Mouse (Mus musculus) left cerebral cortex, postnatal 36 days (tissue): ENCODE data around the gene Atp6v0a2. TPM values are rescaled to one million over a fixed set of nuclear protein-coding genes. Genes with fewer than 3 reads are reported as not detected.
"Not testable (repeated sequence)": the region's sequence is repeated elsewhere in the genome, so short reads cannot be mapped to it uniquely, and the experiment has no call there.

Experiments used
- DNase-seq, 2 experiments: peaks; one replicate each; pipeline ENCODE4 v3.0.0; 2021 to 2022; ENCODE audit warnings: low spot score in 2 of 2, mixed read lengths in 1 of 2
- intact Hi-C: fragments of 180-260 bp; cut with DNase I; formaldehyde crosslinking; loops from one replicate; pipeline ENCODE4 v1.15.1; 2025
- total RNA-seq, 2 experiments: library from RNA; stranded (reverse); gene quantifications; 2 replicates each; pipeline ENCODE4 v1.2.3; 2021

The Atp6v0a2 gene
- 10 to 100 TPM; 57.8 to 64.7 TPM for total RNA-seq

DNA sequence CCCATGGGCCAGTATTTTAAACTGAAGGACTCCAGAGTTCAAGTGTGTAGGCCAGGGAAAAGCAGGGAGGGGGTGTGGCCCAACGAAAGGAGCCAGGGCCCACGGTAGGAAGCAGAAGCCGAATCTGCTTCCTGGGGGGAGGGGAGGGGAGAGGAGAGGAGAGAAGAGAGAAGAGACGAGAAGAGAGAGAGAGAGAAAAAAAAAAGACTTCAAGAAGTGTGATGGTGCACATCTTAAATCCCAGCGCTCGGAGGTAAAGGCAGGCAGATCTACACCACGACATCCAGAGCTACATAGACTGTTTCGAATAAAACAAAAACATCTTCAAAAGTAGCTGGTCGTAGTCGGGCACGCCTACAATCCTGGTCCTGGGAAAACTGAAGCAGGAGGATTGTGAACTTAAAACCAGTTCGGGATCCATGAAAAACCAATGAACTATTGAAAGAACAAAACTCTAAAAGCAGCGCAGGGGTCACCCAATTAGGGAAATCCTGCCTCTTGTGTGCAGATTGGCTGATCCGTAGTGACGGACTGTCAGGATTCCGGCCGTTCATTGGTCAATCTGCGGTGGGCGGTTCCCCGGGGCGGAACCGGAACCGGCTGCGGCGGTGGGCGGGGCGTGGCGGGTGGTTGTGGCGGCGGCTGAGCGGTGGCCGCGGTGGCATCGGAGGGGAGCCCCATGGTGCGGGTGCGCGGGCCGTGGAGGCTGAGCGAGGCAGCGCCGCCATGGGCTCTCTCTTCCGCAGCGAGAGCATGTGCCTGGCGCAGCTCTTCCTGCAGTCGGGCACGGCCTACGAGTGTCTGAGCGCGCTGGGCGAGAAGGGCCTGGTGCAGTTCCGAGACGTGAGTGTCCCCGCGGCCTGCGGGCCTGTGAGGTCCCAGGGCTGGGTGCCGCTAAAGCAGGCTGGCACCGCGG, at the start of gene Atp6v0a2:
TSS of gene Atp6v0a2 (plus strand) at position 129 of the 916 bp plus-strand sequence.
- intact Hi-C loops = no loop called here
- peak; percentile 92 to 93 for DNase-seq

DNA sequence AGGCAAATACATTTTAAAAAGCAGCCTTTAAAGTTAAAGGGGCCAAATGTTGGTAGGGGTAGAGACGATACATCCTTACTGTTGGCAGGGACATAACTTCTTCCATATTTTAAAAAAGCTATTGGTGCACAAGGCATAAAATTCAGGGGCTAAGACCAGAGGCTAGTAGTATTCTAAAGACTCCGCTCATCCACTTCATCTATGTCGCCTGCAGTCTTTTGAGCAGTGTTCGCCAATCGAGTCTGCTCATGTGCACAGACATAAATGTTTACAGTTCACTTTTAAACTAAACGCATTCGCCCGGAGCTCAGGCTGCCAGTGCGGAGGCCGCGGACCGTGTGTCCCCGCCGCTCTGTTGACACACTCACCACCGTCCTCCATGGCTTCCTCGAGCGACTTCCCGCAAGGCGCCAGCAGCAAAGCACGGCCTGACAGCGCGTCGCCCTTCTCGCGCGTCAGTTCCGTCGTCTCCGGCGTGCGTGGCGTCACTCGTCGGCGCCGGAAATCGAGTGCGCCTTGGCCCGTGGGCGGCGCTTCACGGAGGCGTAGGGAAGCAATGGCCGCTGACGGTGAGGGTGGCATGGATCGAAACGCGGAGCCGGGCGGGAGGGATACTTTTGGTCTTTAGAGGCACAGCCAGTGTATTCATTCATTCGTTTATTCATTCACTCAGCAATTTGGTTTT, 49.6 kb upstream of the Atp6v0a2 start, which contains the start of the genes Eif2b1 and Gtf2h3:
TSS of gene Eif2b1 (minus strand) at position 499 of the 685 bp plus-strand sequence.
TSS of gene Gtf2h3 (plus strand) at position 508 of the 685 bp plus-strand sequence.
- intact Hi-C loops = no loop called here
- DNase-seq = peak; percentile 94 to 97

- no peak for DNase-seq
- intact Hi-C loops = no loop called here
Observed at GRCm38 (mm10) chr5:124582515-124582914, 45.9 kb upstream of the Atp6v0a2 start.

DNA sequence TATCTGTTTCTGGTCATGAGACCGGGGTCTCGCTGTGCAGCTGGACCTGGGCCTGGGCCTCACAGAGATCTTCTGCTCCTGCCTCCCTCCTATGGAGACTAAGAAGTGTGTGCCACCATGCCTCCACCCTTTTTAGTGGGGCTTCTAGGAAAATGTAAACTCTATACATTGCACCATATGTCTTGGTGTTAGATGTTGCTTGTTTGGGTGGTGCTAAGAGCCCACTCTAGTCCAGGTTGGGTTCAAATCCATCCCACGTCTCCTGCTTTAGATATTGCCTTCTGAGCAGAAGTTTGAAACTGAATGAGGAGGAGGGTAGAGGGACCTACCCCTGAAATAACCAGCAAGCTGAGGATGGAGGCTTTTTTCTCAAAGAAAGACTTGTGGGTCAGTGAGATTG, 35.6 kb upstream of the Atp6v0a2 start:
- no peak for DNase-seq
- intact Hi-C loops = no loop called here

GRCm38 (mm10) chr5:124598224-124599174, 29.9 kb upstream of the Atp6v0a2 start:
- intact Hi-C loops = no loop called here
- peak; percentile 90 to 93 for DNase-seq

DNA sequence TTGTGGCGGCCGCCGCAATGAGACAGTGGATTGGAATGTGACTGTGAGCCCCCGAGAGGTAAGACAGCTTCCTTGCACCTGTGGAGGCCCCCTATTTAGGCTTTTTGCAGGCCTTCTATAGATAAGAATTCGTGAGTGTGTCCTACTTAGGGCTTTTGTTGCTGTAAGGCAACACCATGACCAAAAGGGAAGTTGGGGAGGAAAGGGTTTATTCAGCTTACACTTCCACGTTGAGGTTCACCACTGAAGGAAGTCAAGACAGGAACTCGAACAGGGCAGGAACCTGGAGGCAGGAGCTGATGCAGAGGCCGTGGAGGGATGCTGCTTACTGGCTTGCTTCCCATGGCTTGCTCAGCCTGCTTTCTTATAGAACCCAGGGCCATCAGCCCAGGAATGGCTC, 28.6 kb upstream of the Atp6v0a2 start:
- intact Hi-C loops, DNase-seq: not testable (repeated sequence)

- DNase-seq = peak in 1 of 2 experiments; percentile 26
- intact Hi-C loops = no loop called here
Observed at GRCm38 (mm10) chr5:124602349-124602748, 26.0 kb upstream of the Atp6v0a2 start.

DNA sequence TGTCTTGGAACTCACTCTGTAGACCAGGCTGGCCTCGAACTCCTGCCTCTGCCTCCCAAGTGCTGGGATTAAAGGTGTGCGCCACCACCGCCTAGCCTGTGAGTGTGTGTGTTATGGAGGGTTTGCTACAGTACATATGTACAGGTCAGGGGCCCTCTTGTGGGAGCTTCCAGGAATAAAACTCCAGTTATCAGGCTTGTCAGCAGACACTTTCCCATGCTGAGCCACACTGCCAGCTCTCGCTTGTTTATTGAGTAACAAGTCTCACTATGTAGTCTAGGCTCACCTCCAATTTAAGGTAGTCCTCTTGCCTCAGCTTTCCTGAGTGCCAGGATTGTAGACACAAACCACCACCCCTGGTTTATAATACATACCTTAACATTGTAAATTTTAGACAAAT, 24.1 kb upstream of the Atp6v0a2 start:
- DNase-seq = no peak
- intact Hi-C loops = no loop called here

DNA sequence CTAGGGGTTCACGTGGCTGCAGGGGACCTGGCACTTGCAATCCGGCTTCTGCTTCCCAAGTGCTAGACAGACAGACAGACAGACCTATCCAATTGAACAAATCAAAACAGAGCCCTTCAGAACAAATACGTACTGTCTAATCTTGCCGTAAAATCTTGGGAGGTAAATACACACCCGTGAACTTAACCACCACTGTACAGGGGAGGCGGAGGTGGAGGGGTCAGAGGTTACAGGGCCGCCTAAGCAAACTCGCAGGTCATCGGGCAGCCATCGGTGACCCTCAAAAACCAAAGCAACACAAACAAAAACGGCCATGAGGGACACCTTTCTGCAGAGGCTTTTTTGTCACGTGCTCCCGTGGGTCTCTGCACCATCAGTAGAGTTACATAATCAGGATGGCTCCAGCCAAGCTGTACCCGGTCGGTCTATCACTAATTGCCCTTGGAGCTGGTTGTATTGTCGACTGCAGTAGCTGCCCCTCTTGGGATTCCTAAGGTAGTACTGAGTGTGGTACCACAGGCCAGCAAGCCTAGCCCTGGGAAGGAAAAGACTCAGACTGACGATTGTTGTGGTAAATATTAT, 23.2 kb upstream of the Atp6v0a2 start:
- no peak for DNase-seq
- intact Hi-C loops = no loop called here

DNA sequence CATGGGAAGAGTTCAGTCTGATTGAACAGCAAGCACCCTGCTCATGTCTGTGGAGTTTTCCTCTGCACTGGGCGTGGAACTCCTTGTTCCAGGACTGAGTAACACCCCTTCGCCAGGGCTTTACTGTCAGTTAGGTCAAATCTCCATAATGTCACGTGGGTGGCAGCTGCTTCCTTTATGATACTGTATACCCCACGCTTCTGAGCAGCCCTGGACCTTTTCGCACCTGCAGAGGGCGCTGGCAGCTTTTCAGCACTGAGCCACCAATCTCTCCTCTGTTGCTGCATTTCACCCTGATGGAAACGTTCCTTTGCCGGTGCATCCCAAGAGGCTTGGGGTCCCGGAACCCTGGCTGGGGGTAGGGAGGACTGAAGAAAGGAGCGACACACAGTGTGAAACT, 17.4 kb upstream of the Atp6v0a2 start:
- no peak for DNase-seq
- intact Hi-C loops = no loop called here

GRCm38 (mm10) chr5:124614709-124615108, 13.7 kb upstream of the Atp6v0a2 start:
- DNase-seq = no peak
- intact Hi-C loops = no loop called here

DNA sequence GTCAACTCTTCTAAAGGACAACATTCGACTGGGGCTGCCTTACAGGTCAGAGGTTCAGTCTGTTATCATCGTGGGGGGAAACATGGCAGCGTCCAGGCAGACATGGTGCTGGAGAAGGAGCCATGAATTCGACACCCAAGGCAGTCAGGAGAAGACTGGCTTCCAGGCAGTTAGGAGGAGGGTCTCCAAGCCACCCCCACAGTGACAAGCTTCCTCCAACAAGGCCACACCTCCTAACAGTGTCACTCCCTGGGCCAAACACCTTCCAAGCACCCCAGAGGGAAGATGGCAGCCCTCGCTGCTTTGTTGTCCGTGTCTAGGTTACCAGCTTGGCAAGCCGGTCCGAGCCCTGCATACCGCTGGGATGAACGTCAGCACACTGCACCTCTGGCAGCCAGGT, 9.7 kb upstream of the Atp6v0a2 start:
- intact Hi-C loops = no loop called here
- no peak for DNase-seq

DNA sequence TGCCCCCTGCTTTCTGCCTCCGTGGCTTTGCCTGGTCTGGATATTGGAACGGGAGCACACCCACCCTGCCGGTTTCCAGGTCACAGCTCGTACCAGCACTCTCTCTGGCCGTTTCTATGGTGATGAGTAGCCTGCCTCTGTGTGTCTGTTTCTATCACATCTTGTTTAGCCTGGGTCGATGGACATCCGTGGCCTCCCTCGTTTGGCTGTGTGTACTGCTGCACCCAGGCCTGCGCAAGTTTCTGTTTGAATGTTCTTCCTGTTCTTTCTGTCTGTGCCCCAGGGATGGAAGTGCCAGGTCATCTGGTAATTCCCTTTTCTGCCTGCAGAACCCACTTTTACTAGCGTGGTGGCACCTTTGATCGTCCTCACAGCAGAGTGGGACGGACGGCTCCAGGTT, 7.0 kb upstream of the Atp6v0a2 start:
- DNase-seq = no peak
- intact Hi-C loops = no loop called here

DNA sequence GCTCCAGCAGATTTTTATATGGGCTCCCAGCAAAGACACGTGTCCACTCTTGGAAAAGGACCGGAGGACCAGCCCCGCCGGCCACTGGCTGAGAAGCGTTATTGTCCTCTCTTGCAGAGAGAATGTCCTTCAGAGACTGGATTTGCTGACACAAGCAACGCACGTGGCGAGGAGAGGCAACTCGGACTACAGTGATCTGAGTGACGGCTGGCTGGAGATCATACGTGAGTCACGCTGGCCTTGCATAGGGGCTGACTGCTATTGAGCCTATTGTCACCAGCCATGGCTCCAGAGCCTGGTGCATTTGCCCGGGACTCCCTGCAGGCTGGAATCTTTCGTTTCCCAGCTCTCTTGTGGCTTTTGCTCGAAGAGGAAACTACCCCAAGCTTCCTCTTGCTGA, 5.5 kb upstream of the Atp6v0a2 start:
- intact Hi-C loops = no loop called here
- peak in 1 of 2 experiments; percentile 13 for DNase-seq

DNA sequence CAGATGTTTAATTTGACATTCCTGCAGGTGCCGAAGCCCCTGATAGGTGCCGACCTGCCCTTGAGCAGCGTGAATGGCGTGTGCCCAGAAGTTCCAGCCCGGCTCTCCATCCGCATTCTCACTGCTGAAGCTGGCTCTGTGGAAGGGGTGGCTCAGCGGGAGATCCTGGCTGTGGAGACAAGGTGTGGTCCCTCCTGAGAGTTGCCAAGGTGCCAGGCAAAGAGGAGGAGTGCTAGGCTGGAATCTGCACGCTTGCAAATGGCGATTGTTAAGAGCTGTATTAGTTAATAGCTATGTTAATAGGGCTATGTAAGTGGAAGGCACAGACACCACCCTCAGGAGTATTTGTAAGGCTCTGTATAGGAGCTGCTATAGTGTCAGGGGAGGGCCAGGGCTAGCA, 4.1 kb upstream of the Atp6v0a2 start:
- no peak for DNase-seq
- intact Hi-C loops = no loop called here

DNA sequence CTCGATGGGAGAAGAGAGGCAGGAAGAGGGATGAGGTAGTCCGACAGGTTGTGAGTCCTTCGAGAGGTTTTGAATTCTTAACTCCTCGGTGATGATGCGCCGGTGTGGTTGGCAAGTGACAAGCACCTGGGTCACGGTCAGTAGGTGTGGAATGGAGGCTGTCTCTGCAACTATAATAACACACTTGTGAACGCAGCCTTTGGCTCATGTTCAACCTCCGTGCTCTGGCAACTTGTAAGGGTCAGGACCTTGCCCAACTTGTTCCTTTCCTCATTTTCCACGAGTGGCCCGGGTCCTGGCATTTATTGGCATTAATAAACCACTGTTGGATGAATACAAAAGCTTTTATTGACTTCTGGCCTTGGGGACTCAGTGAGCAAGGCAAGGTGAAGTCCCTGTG, 1.3 kb downstream of the Atp6v0a2 start:
- intact Hi-C loops = no loop called here
- DNase-seq = no peak

DNA sequence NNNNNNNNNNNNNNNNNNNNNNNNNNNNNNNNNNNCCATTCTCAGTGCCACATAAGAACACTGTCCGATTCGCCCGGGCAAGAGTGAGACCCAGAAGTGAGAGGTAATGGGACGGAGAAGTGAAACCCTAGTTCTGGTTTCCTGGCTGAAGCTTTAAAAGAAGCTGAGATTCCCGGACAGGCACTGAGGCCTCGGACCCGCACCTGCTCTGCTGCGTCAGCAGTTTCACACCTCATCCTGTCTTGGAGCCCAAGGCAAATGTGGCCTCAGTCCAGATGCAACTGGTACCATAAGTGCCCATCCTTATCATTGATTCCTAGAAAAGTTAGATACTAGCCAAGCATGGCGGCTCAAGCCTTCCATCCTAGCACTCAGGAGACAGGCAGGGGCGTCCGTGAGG, 3.3 kb downstream of the Atp6v0a2 start:
- DNase-seq = no peak
- intact Hi-C loops = no loop called here

GRCm38 (mm10) chr5:124632461-124632860, 4.1 kb downstream of the Atp6v0a2 start:
- intact Hi-C loops = no loop called here
- DNase-seq = no peak

DNA sequence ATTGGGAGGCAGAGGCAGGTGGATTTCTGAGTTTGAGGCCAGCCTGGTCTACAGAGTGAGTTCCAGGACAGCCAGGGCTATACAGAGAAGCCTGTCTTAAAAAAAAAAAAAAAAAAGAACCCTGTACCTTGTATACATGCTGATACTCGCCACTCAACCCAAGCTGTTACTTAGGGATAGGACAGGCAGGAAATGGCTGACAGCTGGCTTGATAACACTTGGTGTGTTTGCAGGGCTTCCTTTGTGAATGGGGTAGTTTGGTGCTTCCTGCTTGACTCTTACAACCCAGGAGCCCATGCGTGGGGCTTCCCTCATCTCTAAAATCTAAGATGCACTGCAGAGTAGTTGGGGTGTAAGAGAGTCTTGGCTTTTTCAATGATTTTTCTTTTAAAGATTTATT, 5.0 kb downstream of the Atp6v0a2 start:
- no peak for DNase-seq
- intact Hi-C loops = no loop called here
